Mouse (Mus musculus): ENCODE measurements at regions not wholly inside any gene's neighbourhood (a gene's known extent, or its start where the extent isn't known, plus 50 kb on each side); places are given as distances from the start of the nearest gene placed in this dataset.

- no peak for DNase-seq (ENCODE audit: extremely low spot score, low spot score)
Observed at GRCm38 (mm10) chr17:51683318-51683717, 149.8 kb downstream of the Satb1 start.

GRCm38 (mm10) chr17:51682368-51682767, 150.7 kb downstream of the Satb1 start:
- no peak for DNase-seq (ENCODE audit: extremely low spot score, low spot score)

GRCm38 (mm10) chr17:51677451-51677850, 155.6 kb downstream of the Satb1 start:
- DNase-seq (ENCODE audit: extremely low spot score, low spot score), result no peak

- no peak for DNase-seq (ENCODE audit: extremely low spot score, low spot score)
Observed at GRCm38 (mm10) chr17:51658408-51658807, 174.7 kb downstream of the Satb1 start.

- no peak for DNase-seq (ENCODE audit: extremely low spot score, low spot score)
Observed at GRCm38 (mm10) chr17:51653881-51654280, 179.2 kb downstream of the Satb1 start.

- DNase-seq (ENCODE audit: extremely low spot score, low spot score), result no peak
Observed at GRCm38 (mm10) chr17:51651880-51652279, 181.2 kb downstream of the Satb1 start.

- no peak for DNase-seq (ENCODE audit: extremely low spot score, low spot score)
Observed at GRCm38 (mm10) chr17:51649213-51649815, 183.8 kb downstream of the Satb1 start.

- DNase-seq (ENCODE audit: extremely low spot score, low spot score), result no peak
Observed at GRCm38 (mm10) chr17:51646416-51646815, 186.7 kb downstream of the Satb1 start.

- no peak for DNase-seq (ENCODE audit: extremely low spot score, low spot score)
Observed at GRCm38 (mm10) chr17:51645866-51646265, 187.2 kb downstream of the Satb1 start.

- DNase-seq (ENCODE audit: extremely low spot score, low spot score), result no peak
Observed at GRCm38 (mm10) chr17:51642682-51643081, 190.4 kb downstream of the Satb1 start.

GRCm38 (mm10) chr17:51635913-51636312, 197.2 kb downstream of the Satb1 start:
- no peak for DNase-seq (ENCODE audit: extremely low spot score, low spot score)

- DNase-seq (ENCODE audit: extremely low spot score, low spot score), result no peak
Observed at GRCm38 (mm10) chr17:51631574-51631973, 201.5 kb downstream of the Satb1 start.

- DNase-seq (ENCODE audit: extremely low spot score, low spot score), result no peak
Observed at GRCm38 (mm10) chr17:51620528-51620927, 212.6 kb downstream of the Satb1 start.

- DNase-seq (ENCODE audit: extremely low spot score, low spot score), result no peak
Observed at GRCm38 (mm10) chr17:51585263-51585662, 247.8 kb downstream of the Satb1 start.

- DNase-seq (ENCODE audit: extremely low spot score, low spot score), result no peak
Observed at GRCm38 (mm10) chr17:51583984-51584880, 248.9 kb downstream of the Satb1 start.

GRCm38 (mm10) chr17:51583277-51583676, 249.8 kb downstream of the Satb1 start:
- DNase-seq (ENCODE audit: extremely low spot score, low spot score), result no peak

- no peak for DNase-seq (ENCODE audit: extremely low spot score, low spot score)
Observed at GRCm38 (mm10) chr17:51555854-51556253, 277.2 kb downstream of the Satb1 start.

GRCm38 (mm10) chr17:51554446-51554845, 278.6 kb downstream of the Satb1 start:
- no peak for DNase-seq (ENCODE audit: extremely low spot score, low spot score)

- no peak for DNase-seq (ENCODE audit: extremely low spot score, low spot score)
Observed at GRCm38 (mm10) chr17:51552277-51553015, 280.6 kb downstream of the Satb1 start.

GRCm38 (mm10) chr17:51546999-51547398, 286.1 kb downstream of the Satb1 start:
- DNase-seq (ENCODE audit: extremely low spot score, low spot score), result no peak

GRCm38 (mm10) chr17:51542544-51542943, 290.5 kb downstream of the Satb1 start:
- DNase-seq (ENCODE audit: extremely low spot score, low spot score), result no peak

GRCm38 (mm10) chr17:51534678-51535077, 298.4 kb downstream of the Satb1 start:
- no peak for DNase-seq (ENCODE audit: extremely low spot score, low spot score)

Data from neural tube, embryonic 10.5 days (tissue).